In the genomic region with DNA sequence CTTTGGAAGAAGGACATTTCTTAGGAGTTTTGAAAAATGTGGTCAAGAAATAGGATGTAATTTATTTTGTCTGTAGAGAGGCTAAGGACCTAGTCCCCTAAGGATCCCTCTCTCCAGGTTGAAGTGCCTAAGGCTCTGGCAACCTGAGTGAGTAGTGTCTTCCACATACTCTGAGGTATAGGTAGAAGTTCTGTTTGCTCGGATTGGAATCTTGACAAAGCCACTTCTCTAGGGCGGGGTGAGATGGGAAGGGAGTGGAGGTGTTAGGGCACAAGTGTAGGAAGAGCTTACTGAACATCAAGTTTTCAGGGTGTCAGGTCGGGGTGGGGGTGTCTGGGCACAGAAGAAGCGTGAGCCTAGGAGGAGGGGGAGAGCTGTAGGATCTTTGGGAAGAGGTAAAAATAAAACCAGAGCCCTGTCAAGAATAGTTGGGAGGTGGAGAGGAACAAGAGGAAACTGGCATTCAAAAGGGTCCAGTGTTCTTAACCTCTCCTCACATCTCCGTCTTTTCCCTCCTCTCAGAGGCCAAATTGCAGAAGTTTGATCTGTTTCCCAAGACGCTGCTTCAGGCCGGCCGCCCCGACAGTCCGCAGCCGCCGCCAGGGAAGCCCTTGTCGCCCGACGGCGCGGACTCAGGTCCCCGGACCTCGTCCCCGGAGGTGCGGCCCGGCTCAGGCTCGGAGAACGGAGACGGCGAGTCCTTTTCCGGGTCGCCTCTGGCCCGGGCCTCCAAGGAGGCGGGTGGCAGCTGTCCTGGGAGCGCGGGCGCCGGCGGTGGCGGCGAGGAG, we compare ENCODE assay signal across 8 mouse cellular contexts. TPM values are rescaled to one million over a fixed set of nuclear protein-coding genes. Genes with fewer than 3 reads are reported as not detected.
A peak's percentile ranks its signal among the peaks of the same experiment; 100 is the strongest.
DNase-seq lines count a peak whose midpoint lies in the region; ATAC-seq and TF ChIP-seq lines count a peak whose summit lies in the region.

No protein-coding gene starts in this region.

- no peak for TF ChIP-seq CTCF in spleen, adult 2 months (IDR thresholded peaks at IDR 0.05; ENCODE audit: extremely low read depth, insufficient read depth, insufficient read length, insufficient replicate concordance)

- intact Hi-C loops in heart, postnatal 25 days (cut with DNase I), result no loop called here

- peaks cover 58% of the 10 kb centered on the region for H3K4me1 ChIP-seq in heart, embryonic 10.5 days
- peaks cover 11% of the 10 kb centered on the region for H3K4me1 ChIP-seq in spleen, adult 2 months (ENCODE audit: control insufficient read depth, insufficient read depth, insufficient read length)
- peaks cover 27% of the 10 kb centered on the region for H3K4me1 ChIP-seq in limb, embryonic 14.5 days (ENCODE audit: control insufficient read depth, insufficient read depth, low read length)

- no peak for DNase-seq in heart, embryonic 10.5 days (ENCODE audit: low spot score)
- DNase-seq in heart, postnatal 25 days (ENCODE audit: low spot score), result no peak
- DNase-seq in spleen, adult 2 months (ENCODE audit: low read depth in 1 of 2, low spot score in 2 of 2), result no peak
- no peak for DNase-seq in spleen, postnatal 4 days (ENCODE audit: low spot score in 2 of 2)
- DNase-seq in limb, embryonic 14.5 days (ENCODE audit: low spot score), result no peak
- peak; percentile 11 for DNase-seq in yolk sac, embryonic 10.5 days (ENCODE audit: low spot score)
- DNase-seq in cerebellum, adult 11-12 months, result no peak
- DNase-seq in thymus, postnatal 25 days, result no peak

- ATAC-seq in limb, embryonic 14.5 days (ENCODE audit: low FRiP score, low read depth), result no peak

- peak overlapping the region; percentile 58 for H3K4me3 ChIP-seq in heart, embryonic 10.5 days
- peak overlapping the region; percentile 14; the same call in 1 of the 2 replicates for H3K4me3 ChIP-seq in spleen, adult 2 months (ENCODE audit: extremely low read depth, insufficient read depth, insufficient read length)
- peak overlapping the region; percentile 35 for H3K4me3 ChIP-seq in limb, embryonic 14.5 days (replicated peaks; ENCODE audit: low read length)

- peak overlapping the region; percentile 53 for H3K4me2 ChIP-seq in limb, embryonic 14.5 days (replicated peaks; ENCODE audit: low read depth, low read length, severe bottlenecking)

- TF ChIP-seq POLR2A in spleen, adult 2 months (IDR thresholded peaks at IDR 0.05; ENCODE audit: low read depth, low read length), result no peak
- no peak for TF ChIP-seq POLR2A in limb, embryonic 14.5 days (IDR thresholded peaks at IDR 0.05; ENCODE audit: borderline replicate concordance, extremely low read depth, insufficient read depth, insufficient read length)

- H3K9me3 ChIP-seq in heart, embryonic 10.5 days, result no peaks in the 10 kb centered on the region
- no peaks in the 10 kb centered on the region for H3K9me3 ChIP-seq in limb, embryonic 14.5 days (ENCODE audit: control insufficient read depth, low read length)

- H3K27ac ChIP-seq in heart, embryonic 10.5 days, result no peak overlapping the region
- H3K27ac ChIP-seq in spleen, adult 2 months (ENCODE audit: insufficient read depth, low read length), result no peak overlapping the region
- no peak overlapping the region for H3K27ac ChIP-seq in limb, embryonic 14.5 days (replicated peaks; ENCODE audit: low read depth, low read length)

- 1% methylated on average over 37 of the region's 37 CpGs for WGBS in heart, embryonic 10.5 days
- WGBS in spleen, adult 2 months, result 4% methylated on average over 37 of the region's 37 CpGs
- 4% methylated on average over 35 of the region's 37 CpGs for WGBS in limb, embryonic 14.5 days

- H3K27me3 ChIP-seq in heart, embryonic 10.5 days (ENCODE audit: insufficient read depth, poor library complexity, severe bottlenecking), result peaks cover 100% of the 10 kb centered on the region
- H3K27me3 ChIP-seq in spleen, adult 2 months (ENCODE audit: control insufficient read depth, insufficient read depth, low read length), result peaks cover 59% of the 10 kb centered on the region
- H3K27me3 ChIP-seq in limb, embryonic 14.5 days (ENCODE audit: control insufficient read depth, insufficient read depth, low read length), result peaks cover 100% of the 10 kb centered on the region

- H3K9ac ChIP-seq in limb, embryonic 14.5 days (ENCODE audit: low read depth, low read length, severe bottlenecking), result 0 out of 2 replicates have a peak overlapping the region, but pooled peaks have one; percentile 25

- H3K36me3 ChIP-seq in heart, embryonic 10.5 days, result no peaks in the 10 kb centered on the region
- H3K36me3 ChIP-seq in spleen, adult 2 months (ENCODE audit: control insufficient read depth, insufficient read depth, low read length), result no peaks in the 10 kb centered on the region
- no peaks in the 10 kb centered on the region for H3K36me3 ChIP-seq in limb, embryonic 14.5 days (ENCODE audit: control insufficient read depth, insufficient read depth, low read length)

RNA-seq across cellular contexts. Expression of gene Dmrta2, which starts 3.4 kb away (rescaled TPM):
- polyA plus RNA-seq in heart, embryonic 10.5 days (2016; fragmentation: Nextera tagmentation; extraction: Ambion mirVana), result 0.11 and 0.15 TPM in 2 replicates
- under 1 TPM in 1 of 2 experiments, not detected in 1; 0.10 TPM for total RNA-seq in heart, postnatal 25 days (2021)
- polyA plus RNA-seq in spleen, adult 2 months (2012; rRNA removed), result 0.22 and 0.31 TPM in 2 replicates
- polyA plus RNA-seq in limb, embryonic 14.5 days (2012; rRNA removed), result 0.82 and 1.2 TPM in 2 replicates
- polyA plus RNA-seq in limb, embryonic 14.5 days (2014; fragmentation: Nextera tagmentation; extraction: Ambion mirVana), result not detected in 2 replicates
